Mouse (Mus musculus) embryonic facial prominence, embryonic 11.5 days (tissue): ENCODE results near the gene Ift74. TPM values are rescaled to one million over a fixed set of nuclear protein-coding genes. Genes with fewer than 3 reads are reported as not detected.
A peak's percentile ranks its signal among the peaks of the same experiment; 100 is the strongest.
"Not testable (repeated sequence)": the region's sequence is repeated elsewhere in the genome, so short reads cannot be mapped to it uniquely, and the experiment has no call there.

Source experiments
- ATAC-seq: fragments of 200-750 bp; cut with Nextera tagmentation; replicated peaks from 2 replicates; pipeline ENCODE4 v1.8.0; 2017; ENCODE audit warnings: low read depth; ENCODE audit not compliant: insufficient number of reproducible peaks, low FRiP score, low TSS enrichment
- DNase-seq: peaks from one replicate; pipeline ENCODE4 v3.0.0-alpha.2; 2015; ENCODE audit warnings: low spot score
- H3K27ac ChIP-seq: fragments of 300-500 bp; sonication (generic); replicated peaks from 2 replicates; pipeline ENCODE4 v1.5.1; 2014; ENCODE audit warnings: mild to moderate bottlenecking, low read depth, low read length, control low read depth
- H3K27me3 ChIP-seq: fragments of 300-500 bp; sonication (generic); 2 replicates; pipeline ENCODE4 v1.6.1; 2014; ENCODE audit warnings: mild to moderate bottlenecking, low read length, moderate library complexity, mixed read lengths; ENCODE audit not compliant: control insufficient read depth, insufficient read depth
- H3K36me3 ChIP-seq: fragments of 300-500 bp; sonication (generic); replicated peaks from 2 replicates; pipeline ENCODE4 v1.6.1; 2014; ENCODE audit warnings: low read depth, mild to moderate bottlenecking, low read length, moderate library complexity, mixed read lengths; ENCODE audit not compliant: control insufficient read depth, insufficient read depth
- H3K4me1 ChIP-seq: fragments of 300-500 bp; sonication (generic); 2 replicates; pipeline ENCODE4 v1.6.1; 2014; ENCODE audit warnings: low read length, mixed read lengths; ENCODE audit not compliant: control insufficient read depth, insufficient read depth
- H3K4me2 ChIP-seq: fragments of 300-500 bp; sonication (generic); 2 replicates; pipeline ENCODE4 v1.6.1; 2014; ENCODE audit warnings: low read depth, mild to moderate bottlenecking, control low read depth, low read length, moderate library complexity
- H3K4me3 ChIP-seq: fragments of 300-500 bp; sonication (generic); 2 replicates; pipeline ENCODE4 v1.5.1; 2014; ENCODE audit warnings: low read depth, low read length, control low read depth
- H3K9ac ChIP-seq: fragments of 300-500 bp; sonication (generic); replicated peaks from 2 replicates; pipeline ENCODE4 v1.6.1; 2014; ENCODE audit warnings: mild to moderate bottlenecking, control low read depth, low read length
- H3K9me3 ChIP-seq: fragments of 300-500 bp; sonication (generic); replicated peaks from 2 replicates; pipeline ENCODE4 v1.6.1; 2016; ENCODE audit warnings: mild to moderate bottlenecking, low read length, inconsistent platforms, mixed read lengths; ENCODE audit not compliant: control insufficient read depth
- WGBS: fragments of 180-500 bp; shearing (Covaris S2); extraction: QIAGEN DNeasy Blood & Tissue Kit; methylation state at CpG from one replicate; pipeline ENCODE4 v1.1.7; 2014; 5-methylcytosine and 5-hydroxymethylcytosine counted together
- polyA plus RNA-seq: library from polyadenylated mRNA; unstranded; fragments of >200 nt; fragmentation: Nextera tagmentation; extraction: Ambion mirVana; gene quantifications from 2 replicates; pipeline ENCODE4 v1.2.1, GENCODE M21; 2014

The Ift74 gene
- polyA plus RNA-seq, 1 experiment from 2014 or later, result 78.2 TPM

DNA sequence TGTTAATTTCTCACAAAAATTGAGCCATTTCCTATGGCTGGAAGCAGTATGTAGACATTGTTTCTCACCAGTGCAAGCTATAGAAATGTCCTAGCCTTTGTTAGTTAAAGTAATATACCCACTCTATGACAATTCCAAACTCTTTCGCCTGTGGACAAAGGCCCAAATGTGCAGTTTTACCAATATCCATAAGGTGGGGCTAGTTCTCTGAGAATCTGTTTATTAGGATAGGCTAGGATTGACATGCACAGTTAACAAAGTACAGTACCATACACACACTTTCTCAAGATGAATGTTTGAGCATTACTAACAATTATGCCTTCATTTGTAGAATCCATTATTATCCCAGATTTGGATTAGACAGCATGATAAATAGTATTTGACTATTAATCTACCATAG, 55.4 kb downstream of the Ift74 start:
- no peak overlapping the region for H3K4me2 ChIP-seq
- no peaks in the 10 kb centered on the region for H3K9me3 ChIP-seq
- DNase-seq (peak; percentile 60), ATAC-seq (0 out of 2 replicates have a peak, but pooled peaks have one; percentile 70)
- H3K4me3 ChIP-seq, result no peak overlapping the region
- no peaks in the 10 kb centered on the region for H3K36me3 ChIP-seq
- H3K27ac ChIP-seq, result no peak overlapping the region
- no peaks in the 10 kb centered on the region for H3K4me1 ChIP-seq
- no peak overlapping the region for H3K9ac ChIP-seq
- H3K27me3 ChIP-seq, result no peaks in the 10 kb centered on the region
- 46% methylated on average over 1 of the region's 1 CpGs for WGBS

DNA sequence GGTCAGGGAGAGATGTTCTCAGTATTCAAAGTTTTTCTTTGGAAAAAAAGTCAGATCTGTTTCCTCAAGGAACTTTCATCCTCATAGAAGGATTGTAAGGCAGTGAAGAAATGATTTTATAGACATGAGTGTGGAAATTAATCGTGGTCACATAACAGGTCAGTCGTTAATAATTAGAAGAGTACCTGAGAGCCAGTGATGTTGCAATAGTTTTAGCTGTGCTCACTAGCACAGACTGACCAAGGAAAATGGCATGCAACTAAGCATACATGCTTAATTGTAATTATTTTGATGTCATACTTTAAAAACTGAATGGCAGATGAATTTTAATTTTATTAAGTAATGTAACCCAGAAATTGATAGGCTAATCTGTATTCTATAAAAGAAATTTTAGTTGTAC, 66.4 kb downstream of the Ift74 start:
- Histone ChIP-seq H3K9ac (no peak overlapping the region), H3K4me1 (no peaks in the 10 kb centered on the region), H3K4me2 (no peak overlapping the region), H3K9me3 (no peaks in the 10 kb centered on the region), H3K4me3 (no peak overlapping the region), H3K36me3 (no peaks in the 10 kb centered on the region), H3K27ac (no peak overlapping the region), H3K27me3 (no peaks in the 10 kb centered on the region)
- no peak for ATAC-seq
- no peak for DNase-seq
- 91% methylated on average over 2 of the region's 2 CpGs for WGBS

DNA sequence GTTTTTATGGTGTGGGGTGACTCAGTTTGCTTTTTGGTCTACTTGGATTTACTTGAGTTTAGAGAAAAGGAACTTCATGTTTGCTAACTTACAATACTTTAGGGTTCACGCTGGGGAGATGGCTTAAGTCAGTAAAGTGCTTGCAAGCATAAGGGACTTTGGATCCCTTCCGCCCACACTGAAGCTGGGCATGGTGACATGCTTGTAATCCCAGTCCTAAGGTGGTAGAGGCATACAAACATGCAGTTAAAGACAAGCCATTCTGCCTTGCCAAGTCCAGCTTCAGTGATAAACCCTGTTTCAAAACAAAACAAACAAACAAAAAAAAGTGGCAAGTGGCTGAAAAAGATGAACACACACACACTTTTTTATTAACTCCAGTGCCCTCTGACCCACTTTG, 66.9 kb downstream of the Ift74 start:
- Histone ChIP-seq H3K27me3 (no peaks in the 10 kb centered on the region), H3K4me3 (no peak overlapping the region), H3K9me3 (no peaks in the 10 kb centered on the region), H3K9ac (no peak overlapping the region), H3K36me3 (no peaks in the 10 kb centered on the region), H3K4me1 (no peaks in the 10 kb centered on the region), H3K27ac (no peak overlapping the region), H3K4me2 (no peak overlapping the region)
- no peak for ATAC-seq
- DNase-seq, result no peak
- WGBS, result 82% methylated on average over 2 of the region's 2 CpGs

DNA sequence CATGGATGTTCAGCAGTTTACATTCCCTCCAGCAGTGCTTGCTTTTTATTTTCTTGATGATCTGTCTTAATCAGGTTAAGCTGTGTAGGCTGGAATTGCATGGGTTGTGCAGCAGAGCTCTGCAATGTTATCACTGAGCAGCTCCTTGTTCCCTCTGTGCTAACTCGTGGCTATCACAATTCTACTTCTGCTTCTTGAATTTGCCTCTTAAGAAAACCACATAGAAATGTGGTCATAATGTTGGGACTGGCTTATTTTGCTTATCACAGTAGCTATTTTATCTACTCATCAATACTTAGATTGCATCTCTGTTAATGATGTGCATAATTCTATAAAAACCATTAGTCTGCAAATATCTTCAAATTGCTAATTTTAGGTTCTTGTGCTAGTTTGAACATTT, 67.7 kb downstream of the Ift74 start:
- no peaks in the 10 kb centered on the region for H3K9me3 ChIP-seq
- H3K27ac ChIP-seq, result no peak overlapping the region
- no peaks in the 10 kb centered on the region for H3K36me3 ChIP-seq
- H3K4me1 ChIP-seq, result no peaks in the 10 kb centered on the region
- 78% methylated on average over 1 of the region's 1 CpGs for WGBS
- ATAC-seq (no peak), DNase-seq (no peak)
- H3K4me2 ChIP-seq, result no peak overlapping the region
- no peaks in the 10 kb centered on the region for H3K27me3 ChIP-seq
- H3K4me3 ChIP-seq, result no peak overlapping the region
- H3K9ac ChIP-seq, result no peak overlapping the region

DNA sequence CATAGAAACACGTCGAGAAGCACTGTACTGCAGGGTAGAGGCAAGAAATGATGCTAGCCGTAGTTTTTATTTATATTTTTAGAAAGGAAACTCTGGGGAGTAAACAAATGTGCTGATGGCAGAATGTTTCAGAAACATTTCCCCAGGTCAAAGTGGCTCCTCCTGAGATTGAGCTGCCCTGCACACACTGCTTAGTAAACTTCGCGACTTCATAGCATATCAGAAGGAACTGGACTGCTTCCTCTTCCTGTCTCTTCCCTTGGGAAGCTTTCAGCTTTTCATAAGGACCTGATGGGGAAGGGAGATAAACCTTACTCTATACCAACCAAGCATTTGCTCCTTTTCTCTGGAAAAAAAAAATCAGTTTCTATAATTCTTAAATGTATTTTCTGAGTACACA, 69.0 kb downstream of the Ift74 start:
- Histone ChIP-seq H3K4me3 (no peak overlapping the region), H3K4me1 (no peaks in the 10 kb centered on the region), H3K36me3 (no peaks in the 10 kb centered on the region), H3K4me2 (no peak overlapping the region), H3K9me3 (no peaks in the 10 kb centered on the region), H3K27me3 (no peaks in the 10 kb centered on the region), H3K9ac (no peak overlapping the region), H3K27ac (no peak overlapping the region)
- 77% methylated on average over 5 of the region's 5 CpGs for WGBS
- DNase-seq (no peak), ATAC-seq (no peak)

DNA sequence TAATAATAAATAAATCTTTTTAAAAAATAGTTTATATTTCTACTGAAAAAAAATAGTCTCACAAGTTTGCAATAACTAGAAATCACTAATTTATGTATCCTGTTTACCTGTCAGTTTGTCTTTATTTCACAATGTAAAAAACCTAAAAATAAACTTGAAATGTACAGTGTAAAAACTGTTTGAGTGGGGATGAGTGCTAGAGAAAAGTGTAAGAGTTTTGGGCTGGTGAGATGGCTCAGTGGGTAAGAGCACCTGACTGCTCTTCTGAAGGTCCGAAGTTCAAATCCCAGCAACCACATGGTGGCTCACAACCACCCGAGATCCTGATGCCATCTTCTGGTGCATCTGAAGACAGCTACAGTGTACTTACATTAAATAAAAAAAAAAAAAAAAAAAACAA, 75.5 kb downstream of the Ift74 start:
- not testable (repeated sequence) for H3K4me3 ChIP-seq, DNase-seq, H3K27me3 ChIP-seq, ATAC-seq, H3K4me1 ChIP-seq, H3K27ac ChIP-seq, H3K9ac ChIP-seq, H3K9me3 ChIP-seq, H3K4me2 ChIP-seq, H3K36me3 ChIP-seq
- 100% methylated on average over 2 of the region's 2 CpGs for WGBS

DNA sequence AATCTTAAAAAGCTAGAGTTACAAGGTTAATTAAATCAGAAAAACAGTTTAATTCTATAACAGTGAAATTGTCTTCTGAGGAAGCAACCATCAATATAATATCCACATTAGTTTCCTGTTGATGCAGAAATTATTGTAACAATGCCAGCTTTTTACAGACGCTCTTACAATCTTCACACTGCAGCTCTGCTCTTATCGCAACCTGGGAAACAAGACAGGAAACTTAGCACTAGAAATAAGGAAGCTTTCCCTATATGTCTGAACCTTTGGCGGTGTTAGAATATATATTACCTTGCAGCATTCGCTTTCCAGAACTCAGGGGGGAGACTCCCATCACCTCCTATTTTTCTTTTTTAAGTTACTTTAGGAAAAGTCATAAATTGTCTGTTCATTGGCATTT, 76.8 kb downstream of the Ift74 start:
- Histone ChIP-seq H3K4me1 (no peaks in the 10 kb centered on the region), H3K27me3 (no peaks in the 10 kb centered on the region), H3K9me3 (no peaks in the 10 kb centered on the region), H3K9ac (no peak overlapping the region), H3K4me2 (no peak overlapping the region), H3K27ac (no peak overlapping the region), H3K36me3 (no peaks in the 10 kb centered on the region), H3K4me3 (no peak overlapping the region)
- no peak for DNase-seq
- no peak for ATAC-seq
- 89% methylated on average over 4 of the region's 4 CpGs for WGBS

DNA sequence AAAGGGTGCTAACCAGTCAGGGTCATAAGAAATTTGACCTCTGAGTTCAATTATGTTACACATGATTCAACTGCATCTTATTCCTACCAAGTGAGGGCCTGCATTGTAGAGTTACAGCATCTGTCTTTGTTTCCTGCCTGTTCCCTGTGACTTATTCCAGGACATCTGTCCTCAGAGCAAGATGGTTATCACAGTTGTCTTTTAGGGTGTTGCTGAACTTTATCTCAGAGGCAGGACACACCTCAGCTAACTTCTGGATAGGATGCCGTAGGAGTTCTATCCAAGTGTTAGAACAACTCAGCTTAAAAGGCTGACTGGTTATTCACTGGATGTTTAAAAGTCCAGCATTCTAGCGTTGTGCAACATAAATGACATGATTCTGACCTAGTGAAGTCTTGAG, 77.9 kb downstream of the Ift74 start:
- DNase-seq (no peak), ATAC-seq (no peak)
- Histone ChIP-seq H3K4me2 (no peak overlapping the region), H3K9me3 (no peaks in the 10 kb centered on the region), H3K9ac (no peak overlapping the region), H3K36me3 (no peaks in the 10 kb centered on the region), H3K27ac (no peak overlapping the region), H3K4me3 (no peak overlapping the region), H3K4me1 (no peaks in the 10 kb centered on the region), H3K27me3 (no peaks in the 10 kb centered on the region)
- WGBS, result 87% methylated on average over 2 of the region's 2 CpGs
